ENCODE assay signal across 24 mouse cellular contexts in the genomic region with DNA sequence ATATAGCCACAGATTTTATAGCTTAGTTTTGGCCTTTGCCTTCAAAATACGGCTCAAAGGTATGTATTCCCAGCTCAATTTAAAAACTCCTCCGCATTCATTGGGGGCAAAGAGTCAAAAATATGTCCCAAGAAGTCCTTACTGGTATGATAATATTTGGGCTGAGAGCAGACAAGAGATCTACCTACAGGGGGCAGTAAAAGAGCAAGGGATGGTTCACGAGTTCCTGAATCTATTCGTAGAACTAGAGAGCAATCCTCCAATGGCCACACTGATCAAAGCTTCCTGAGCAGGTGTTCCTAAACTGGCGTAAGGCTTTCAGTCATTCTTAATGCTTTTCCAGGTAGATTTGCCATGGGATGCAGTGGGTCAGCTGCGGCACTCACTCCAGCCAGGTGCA. TPM values are rescaled to one million over a fixed set of nuclear protein-coding genes. Genes with fewer than 3 reads are reported as not detected.
A peak's percentile ranks its signal among the peaks of the same experiment; 100 is the strongest.
DNase-seq lines count a peak whose midpoint lies in the region; ATAC-seq and TF ChIP-seq lines count a peak whose summit lies in the region.
"Had no signal": no experiment of that assay in that cellular context is flagged by ENCODE, and none has a peak within 500 bp of the region (broad histone marks: within the 10 kb centered on the region; RNA-seq: fewer than 3 reads in every experiment).

No protein-coding gene starts in this region.

- WGBS in liver, embryonic 11.5 days = 72% methylated on average over 6 of the region's 6 CpGs

- H3K9ac ChIP-seq in CH12.LX (ENCODE audit: insufficient read depth, low read depth) = no peak overlapping the region
- no peak overlapping the region for H3K9ac ChIP-seq in liver, embryonic 11.5 days (ENCODE audit: low read depth, low read length)
- H3K9ac ChIP-seq: hindbrain, embryonic 14.5 days; liver, postnatal 0 days; midbrain, embryonic 12.5 days had no signal

- no peak overlapping the region for H3K27ac ChIP-seq in layer of hippocampus, adult 2 months
- no peak overlapping the region for H3K27ac ChIP-seq in CH12.LX (ENCODE audit: insufficient read depth, low read depth)
- no peak overlapping the region for H3K27ac ChIP-seq in liver, embryonic 11.5 days (ENCODE audit: low read depth, low read length)
- H3K27ac ChIP-seq: hindbrain, embryonic 14.5 days; midbrain, embryonic 12.5 days had no signal

- peak; percentile 67 for TF ChIP-seq CTCF in layer of hippocampus, adult 2 months (conservative IDR thresholded peaks at IDR 0.05)
- peak in 1 of 2 experiments; percentile 56; a peak in 2 of 4 replicates for TF ChIP-seq CTCF in CH12.LX (conservative IDR thresholded peaks at IDR 0.05 in 1 of 2, IDR thresholded peaks at IDR 0.05 in 1 of 2; ENCODE audit: low read depth in 2 of 2, low read length in 2 of 2)

- ATAC-seq in liver, embryonic 11.5 days (replicated peaks; ENCODE audit: low FRiP score) = no peak
- ATAC-seq: intestine, postnatal 0 days; liver, postnatal 0 days had no signal

- peaks cover 12% of the 10 kb centered on the region for H3K9me3 ChIP-seq in CH12.LX (replicated peaks; ENCODE audit: low read length)
- H3K9me3 ChIP-seq in liver, embryonic 11.5 days (ENCODE audit: control insufficient read depth, low read length) = no peaks in the 10 kb centered on the region
- H3K9me3 ChIP-seq: midbrain, embryonic 12.5 days had no signal

- no peak overlapping the region for H3K4me3 ChIP-seq in layer of hippocampus, adult 2 months
- no peak overlapping the region for H3K4me3 ChIP-seq in CH12.LX (replicated peaks in 1 of 3; ENCODE audit: low read depth in 2 of 3, low read length in 2 of 3, poor library complexity in 1 of 3)
- H3K4me3 ChIP-seq in liver, embryonic 11.5 days (ENCODE audit: low read depth, low read length) = no peak overlapping the region
- H3K4me3 ChIP-seq: midbrain, embryonic 12.5 days had no signal

- dilution Hi-C loops in CH12.LX (cut with MboI; ENCODE audit: extremely low pct_ligation_motif_present, extremely low pct_unique_long_range_greater_than_20kb, low sequenced_read_pairs) = no loop called here

- no peak for TF ChIP-seq POLR2A in CH12.LX (IDR thresholded peaks at IDR 0.05; ENCODE audit: low read depth, low read length)

- no peaks in the 10 kb centered on the region for H3K79me2 ChIP-seq in CH12.LX (replicated peaks; ENCODE audit: control insufficient read depth, extremely low read depth, insufficient read depth, poor library complexity, severe bottlenecking)

- no peaks in the 10 kb centered on the region for H3K27me3 ChIP-seq in CH12.LX (replicated peaks)
- no peaks in the 10 kb centered on the region for H3K27me3 ChIP-seq in liver, embryonic 11.5 days (replicated peaks; ENCODE audit: control insufficient read depth, insufficient read depth, low read length)

- no peaks in the 10 kb centered on the region for H3K36me3 ChIP-seq in CH12.LX (replicated peaks in 1 of 2; ENCODE audit: control insufficient read depth in 1 of 2, insufficient read depth in 1 of 2, low read length in 1 of 2)
- H3K36me3 ChIP-seq in liver, embryonic 11.5 days (ENCODE audit: control insufficient read depth, insufficient read depth, low read length) = no peaks in the 10 kb centered on the region
- H3K36me3 ChIP-seq: midbrain, embryonic 12.5 days had no signal

- peak; percentile 23 for DNase-seq in embryo, embryonic 10.5 days (ENCODE audit: low spot score)
- DNase-seq in embryo, embryonic 11 days = no peak
- DNase-seq in layer of hippocampus, adult 2 months (ENCODE audit: low spot score in 2 of 2) = peak in 1 of 2 experiments; percentile 19
- no peak for DNase-seq in layer of hippocampus, postnatal 36 days
- DNase-seq in CH12.LX (ENCODE audit: extremely low read depth) (no peak), R1 (ENCODE audit: low read depth, low spot score) (peak; percentile 32)
- no peak for DNase-seq in thymus, postnatal 4 days
- no peak for DNase-seq in liver, embryonic 11.5 days (ENCODE audit: low spot score)
- DNase-seq: B cell, adult 2 months; cerebellum, postnatal 14 days; heart, postnatal 10 days; kidney, postnatal 14 days; liver, postnatal 0 days; lung, postnatal 4 days; right cerebral cortex, postnatal 14 days had no signal

- TF ChIP-seq RAD21 in CH12.LX (IDR thresholded peaks at IDR 0.05; ENCODE audit: low read depth, low read length) = peak; percentile 57

- H3K4me1 ChIP-seq in CH12.LX (ENCODE audit: control insufficient read depth in 1 of 2, insufficient read depth in 2 of 2) = no peaks in the 10 kb centered on the region
- H3K4me1 ChIP-seq in liver, embryonic 11.5 days (replicated peaks; ENCODE audit: control insufficient read depth, insufficient read depth, low read length) = no peaks in the 10 kb centered on the region
- H3K4me1 ChIP-seq: midbrain, embryonic 12.5 days had no signal

- no peak for TF ChIP-seq EP300 in CH12.LX (IDR thresholded peaks at IDR 0.05; ENCODE audit: low read length)

- H3K4me2 ChIP-seq in CH12.LX (ENCODE audit: insufficient read depth, low read depth, poor library complexity, severe bottlenecking) = no peak overlapping the region
- no peak overlapping the region for H3K4me2 ChIP-seq in liver, embryonic 11.5 days
- H3K4me2 ChIP-seq: hindbrain, embryonic 14.5 days; midbrain, embryonic 12.5 days had no signal

- in situ Hi-C loops in CH12.LX (cut with MboI; ENCODE audit: low pct_ligation_motif_present, low pct_unique_long_range_greater_than_20kb, low sequenced_read_pairs) = no loop called here

TF ChIP-seq in CH12.LX, 34 proteins besides CTCF, POLR2A, EP300 and RAD21:
- TF ChIP-seq SMC3 (IDR thresholded peaks at IDR 0.05; ENCODE audit: low read depth, low read length) = peak; percentile 30
- no peak for TF ChIP-seq PAX5 (IDR thresholded peaks at IDR 0.05; ENCODE audit: low read length)

RNA-seq across cellular contexts. Expression of a gene that starts 35.9 kb away (rescaled TPM):
- total RNA-seq in layer of hippocampus, adult 2 months (2021) = 10 to 100 TPM; 49.9 to 53.6 TPM
- 10 to 100 TPM; 52.8 to 53.5 TPM for total RNA-seq in layer of hippocampus, postnatal 36 days (2021)
- total RNA-seq in CH12.LX (2012; rRNA removed) (44.8 and 61.0 TPM in 2 replicates), CH12.LX (2014; rRNA removed) (76.0 and 84.1 TPM in 2 replicates)
- 54.3 and 55.2 TPM in 2 replicates for polyA plus RNA-seq in CH12.LX (2012; ENCODE audit: insufficient read length, low read depth)
- 28.4 and 30.6 TPM in 2 replicates for polyA plus RNA-seq in liver, embryonic 11.5 days (2014; fragmentation: Nextera tagmentation; extraction: Ambion mirVana)

RNA-seq across cellular contexts. Expression of a gene that starts 49.3 kb away (rescaled TPM):
- not detected for total RNA-seq in layer of hippocampus, adult 2 months (2021)
- not detected for total RNA-seq in layer of hippocampus, postnatal 36 days (2021)
- total RNA-seq in CH12.LX (2012; rRNA removed) (not detected in 2 replicates), CH12.LX (2014; rRNA removed) (not detected in 2 replicates)
- not detected in 2 replicates for polyA plus RNA-seq in CH12.LX (2012; ENCODE audit: insufficient read length, low read depth)
- not detected in 2 replicates for polyA plus RNA-seq in liver, embryonic 11.5 days (2014; fragmentation: Nextera tagmentation; extraction: Ambion mirVana)
- total RNA-seq: adrenal gland, adult 18-20 months; granulocyte monocyte progenitor cell, adult 5-6 weeks; heart, postnatal 10 days; left cerebral cortex, adult 18-20 months had no signal
- polyA plus RNA-seq: embryonic facial prominence, embryonic 11.5 days; hindbrain, embryonic 14.5 days; intestine, postnatal 0 days; limb, embryonic 14.5 days; liver, postnatal 0 days; midbrain, embryonic 12.5 days; testis, adult 2 months had no signal

Comparison
In these comparisons a context has a peak if more than half of its experiments do, and no peak if none do; other contexts are left out.
1. DNase-seq: peak in embryo, embryonic 10.5 days (single experiment) and R1 (single experiment); none in embryo, embryonic 11 days (single experiment), layer of hippocampus, postnatal 36 days (0 of 2), CH12.LX (single experiment), thymus, postnatal 4 days (single experiment) and liver, embryonic 11.5 days (single experiment).